Mouse (Mus musculus) erythroblast, embryonic 14.5 days (primary cell): Measurements from ENCODE around the gene Hivep2.

ENCODE experiments used
- GATA1 ChIP-seq: IDR thresholded peaks from 2 replicates; pipeline ENCODE4 v1.6.1; 2012; ENCODE audit warnings: low read length, inconsistent platforms, mixed read lengths
- TAL1 ChIP-seq: IDR thresholded peaks from 3 replicates; pipeline ENCODE4 v1.6.1; 2012; ENCODE audit warnings: low read length, inconsistent platforms, mixed read lengths

DNA sequence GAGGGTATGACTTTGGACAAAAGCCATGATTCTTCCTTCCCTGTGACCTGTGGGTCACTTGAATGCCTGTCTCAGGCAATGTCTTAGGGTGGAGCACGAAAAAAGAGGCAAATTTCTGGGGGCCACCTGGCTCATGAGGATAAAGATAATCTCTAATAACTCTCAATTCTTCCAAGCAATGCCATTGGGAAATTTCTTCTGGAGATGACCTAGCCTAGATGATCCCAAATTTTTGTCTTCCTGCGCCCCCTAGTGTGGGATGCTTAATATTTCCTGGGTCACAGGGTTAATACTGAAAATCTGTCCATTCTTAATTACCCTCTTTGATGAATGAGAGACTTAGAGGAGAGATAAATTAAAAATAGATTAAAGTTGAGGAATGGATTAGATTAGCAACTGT, 234.4 kb downstream of the Hivep2 start:
- TF ChIP-seq TAL1 (no peak), GATA1 (no peak)
